Mouse (Mus musculus) hindbrain, embryonic 14.5 days (tissue): Measurements from ENCODE around the gene Gm4792. TPM values are rescaled to one million over a fixed set of nuclear protein-coding genes. Genes with fewer than 3 reads are reported as not detected.
A peak's percentile ranks its signal among the peaks of the same experiment; 100 is the strongest.

Experiments
- ATAC-seq: fragments of 200-750 bp; cut with Nextera tagmentation; 2 replicates; pipeline ENCODE4 v1.8.0; 2017; ENCODE audit warnings: moderate number of reproducible peaks, mild to moderate bottlenecking, moderate TSS enrichment, moderate library complexity; ENCODE audit not compliant: low FRiP score
- DNase-seq: peaks from one replicate; pipeline ENCODE4 v3.0.0-alpha.2; 2015; ENCODE audit warnings: low spot score
- H3K27ac ChIP-seq: fragments of 300-500 bp; sonication (generic); 2 replicates; pipeline ENCODE4 v1.5.1; 2014; ENCODE audit warnings: mild to moderate bottlenecking, moderate library complexity
- H3K27me3 ChIP-seq: fragments of 300-500 bp; sonication (generic); 2 replicates; pipeline ENCODE4 v1.6.1; 2014; ENCODE audit warnings: mild to moderate bottlenecking, low read length, mixed read lengths; ENCODE audit not compliant: control insufficient read depth, insufficient read depth
- H3K36me3 ChIP-seq: fragments of 300-500 bp; sonication (generic); replicated peaks from 2 replicates; pipeline ENCODE4 v1.6.1; 2014; ENCODE audit not compliant: control insufficient read depth, insufficient read depth
- H3K4me1 ChIP-seq: fragments of 300-500 bp; sonication (generic); replicated peaks from 2 replicates; pipeline ENCODE4 v1.6.1; 2014; ENCODE audit warnings: antibody characterized with exemption, low read length, mixed read lengths; ENCODE audit not compliant: control insufficient read depth, insufficient read depth
- H3K4me2 ChIP-seq: fragments of 300-500 bp; sonication (generic); replicated peaks from 2 replicates; pipeline ENCODE4 v1.6.1; 2014; ENCODE audit warnings: mild to moderate bottlenecking, moderate library complexity
- H3K4me3 ChIP-seq: fragments of 300-500 bp; sonication (generic); replicated peaks from 2 replicates; pipeline ENCODE4 v1.5.1; 2014; ENCODE audit warnings: mild to moderate bottlenecking, low read length
- H3K9ac ChIP-seq: fragments of 300-500 bp; sonication (generic); 2 replicates; pipeline ENCODE4 v1.6.1; 2014
- H3K9me3 ChIP-seq: fragments of 300-500 bp; sonication (generic); 2 replicates; pipeline ENCODE4 v1.6.1; 2016; ENCODE audit warnings: low read length; ENCODE audit not compliant: control insufficient read depth
- WGBS: fragments of 180-500 bp; shearing (Covaris S2); extraction: QIAGEN DNeasy Blood & Tissue Kit; methylation state at CpG from one replicate; pipeline ENCODE4 v1.1.7; 2014; 5-methylcytosine and 5-hydroxymethylcytosine counted together
- polyA plus RNA-seq: library from polyadenylated mRNA; unstranded; fragments of >200 nt; fragmentation: Nextera tagmentation; extraction: Ambion mirVana; gene quantifications from 2 replicates; pipeline ENCODE4 v1.2.1, GENCODE M21; 2014

The Gm4792 gene
- polyA plus RNA-seq, 1 experiment from 2014 or later, result 0.35 TPM

- Histone ChIP-seq H3K4me2 (no peak overlapping the region), H3K4me1 (no peaks in the 10 kb centered on the region), H3K9ac (no peak overlapping the region), H3K27ac (no peak overlapping the region), H3K9me3 (no peaks in the 10 kb centered on the region), H3K4me3 (no peak overlapping the region), H3K27me3 (no peaks in the 10 kb centered on the region), H3K36me3 (no peaks in the 10 kb centered on the region)
- ATAC-seq (no peak), DNase-seq (no peak)
- WGBS, result 91% methylated on average over 6 of the region's 6 CpGs
Observed at GRCm38 (mm10) chr10:94336071-94336470, 37.6 kb upstream of the Gm4792 start.

GRCm38 (mm10) chr10:94335047-94335446, 36.5 kb upstream of the Gm4792 start:
- 70% methylated on average over 10 of the region's 10 CpGs for WGBS
- no peak for ATAC-seq

GRCm38 (mm10) chr10:94333328-94333727, 34.8 kb upstream of the Gm4792 start:
- no peak overlapping the region for H3K4me3 ChIP-seq
- WGBS, result 90% methylated on average over 8 of the region's 8 CpGs
- no peak overlapping the region for H3K27ac ChIP-seq
- DNase-seq, result no peak
- no peak for ATAC-seq
- H3K36me3 ChIP-seq, result no peaks in the 10 kb centered on the region
- H3K27me3 ChIP-seq, result no peaks in the 10 kb centered on the region
- H3K9me3 ChIP-seq, result no peaks in the 10 kb centered on the region
- no peak overlapping the region for H3K9ac ChIP-seq
- H3K4me2 ChIP-seq, result no peak overlapping the region
- no peaks in the 10 kb centered on the region for H3K4me1 ChIP-seq

More at GRCm38 (mm10) chr10:94335047-94335446, 36.5 kb upstream of the Gm4792 start:
- Histone ChIP-seq H3K4me2 (no peak overlapping the region), H3K4me3 (no peak overlapping the region), H3K27ac (no peak overlapping the region), H3K9me3 (no peaks in the 10 kb centered on the region), H3K27me3 (no peaks in the 10 kb centered on the region), H3K4me1 (no peaks in the 10 kb centered on the region), H3K36me3 (no peaks in the 10 kb centered on the region), H3K9ac (no peak overlapping the region)
- no peak for DNase-seq

GRCm38 (mm10) chr10:94332358-94333137, 34.0 kb upstream of the Gm4792 start:
- no peaks in the 10 kb centered on the region for H3K9me3 ChIP-seq
- ATAC-seq (no peak), DNase-seq (no peak)
- H3K4me2 ChIP-seq, result no peak overlapping the region
- 74% methylated on average over 16 of the region's 16 CpGs for WGBS
- H3K27ac ChIP-seq, result no peak overlapping the region
- no peak overlapping the region for H3K9ac ChIP-seq
- H3K27me3 ChIP-seq, result no peaks in the 10 kb centered on the region
- H3K36me3 ChIP-seq, result no peaks in the 10 kb centered on the region
- H3K4me3 ChIP-seq, result no peak overlapping the region
- no peaks in the 10 kb centered on the region for H3K4me1 ChIP-seq

GRCm38 (mm10) chr10:94329962-94330361, 31.5 kb upstream of the Gm4792 start:
- ATAC-seq, result peak; percentile 66; the same call in 1 of the 2 replicates

GRCm38 (mm10) chr10:94318574-94318973, 20.1 kb upstream of the Gm4792 start:
- Histone ChIP-seq H3K4me2 (no peak overlapping the region), H3K9ac (no peak overlapping the region), H3K27me3 (no peaks in the 10 kb centered on the region), H3K4me3 (no peak overlapping the region), H3K9me3 (no peaks in the 10 kb centered on the region), H3K36me3 (no peaks in the 10 kb centered on the region), H3K4me1 (0 out of 2 replicates have a peak, but pooled peaks cover 6% of the 10 kb centered on the region), H3K27ac (no peak overlapping the region)
- no peak for ATAC-seq
- 29% methylated on average over 4 of the region's 4 CpGs for WGBS
- DNase-seq, result no peak

More at GRCm38 (mm10) chr10:94329962-94330361, 31.5 kb upstream of the Gm4792 start:
- DNase-seq, result peak; percentile 55
- Histone ChIP-seq H3K4me2 (no peak overlapping the region), H3K27me3 (no peaks in the 10 kb centered on the region), H3K9me3 (peaks cover 5% of the 10 kb centered on the region; the same call in 1 of the 2 replicates), H3K4me1 (no peaks in the 10 kb centered on the region), H3K9ac (no peak overlapping the region), H3K27ac (no peak overlapping the region), H3K36me3 (no peaks in the 10 kb centered on the region), H3K4me3 (no peak overlapping the region)
- WGBS, result 43% methylated on average over 5 of the region's 5 CpGs

GRCm38 (mm10) chr10:94313146-94313545, 14.6 kb upstream of the Gm4792 start:
- Histone ChIP-seq H3K27me3 (no peaks in the 10 kb centered on the region; the same call in 1 of the 2 replicates), H3K4me3 (no peak overlapping the region), H3K4me1 (peaks cover 7% of the 10 kb centered on the region; the same call in 1 of the 2 replicates), H3K9me3 (no peaks in the 10 kb centered on the region), H3K27ac (no peak overlapping the region), H3K9ac (no peak overlapping the region), H3K36me3 (no peaks in the 10 kb centered on the region), H3K4me2 (peak overlapping the region; percentile 98; the same call in 1 of the 2 replicates)
- ATAC-seq (no peak), DNase-seq (no peak)
- WGBS, result 87% methylated on average over 4 of the region's 4 CpGs

GRCm38 (mm10) chr10:94312007-94312715, 13.7 kb upstream of the Gm4792 start:
- WGBS, result under 1% methylated on average over 45 of the region's 45 CpGs
- H3K27ac ChIP-seq, result no peak overlapping the region
- no peaks in the 10 kb centered on the region; the same call in 1 of the 2 replicates for H3K27me3 ChIP-seq
- no peak for DNase-seq
- peak overlapping the region; percentile 98 for H3K4me2 ChIP-seq
- peaks cover 7% of the 10 kb centered on the region; the same call in 1 of the 2 replicates for H3K4me1 ChIP-seq
- no peaks in the 10 kb centered on the region for H3K36me3 ChIP-seq
- peak; percentile 67; the same call in 1 of the 2 replicates for ATAC-seq
- H3K9me3 ChIP-seq, result no peaks in the 10 kb centered on the region
- H3K4me3 ChIP-seq, result peak overlapping the region; percentile 46
- peak overlapping the region; percentile 58 for H3K9ac ChIP-seq

- no peak for ATAC-seq
- no peaks in the 10 kb centered on the region; the same call in 1 of the 2 replicates for H3K27me3 ChIP-seq
- H3K4me2 ChIP-seq, result peak within 1 kb of the TSS; percentile 98
- H3K36me3 ChIP-seq, result no peaks in the 10 kb centered on the region
- peaks cover 7% of the 10 kb centered on the region; the same call in 1 of the 2 replicates for H3K4me1 ChIP-seq
- H3K9ac ChIP-seq, result peak within 1 kb of the TSS; percentile 58
- no peaks in the 10 kb centered on the region for H3K9me3 ChIP-seq
- DNase-seq, result no peak
- 2% methylated on average over 19 of the region's 19 CpGs for WGBS
- peak within 1 kb of the TSS; percentile 46 for H3K4me3 ChIP-seq
- H3K27ac ChIP-seq, result no peak within 1 kb of the TSS
Observed at GRCm38 (mm10) chr10:94311511-94312006, 13.1 kb upstream of the Gm4792 start, which contains the start of gene Tmcc3. Tmcc3 (plus strand) TSS chr10:94311949.
